Mouse (Mus musculus) liver, adult 2 months (tissue): ENCODE measurements around the gene Cenpo.

Experiments
- CTCF ChIP-seq: fragments of 200-500 bp; IDR thresholded peaks from 2 replicates; pipeline ENCODE4 v1.5.1; 2011; ENCODE audit warnings: low read depth, low read length, control low read depth
- POLR2A ChIP-seq: fragments of 200-500 bp; IDR thresholded peaks from 2 replicates; pipeline ENCODE4 v1.6.1; 2011; ENCODE audit warnings: low read length, control low read depth; ENCODE audit not compliant: insufficient read depth; ENCODE audit errors: extremely low read depth

GRCm38 (mm10) chr12:4278978-4279755 lies 45.1 kb upstream of the Cenpo start:
- TF ChIP-seq POLR2A (no peak), CTCF (no peak)
